Mouse (Mus musculus): ENCODE results near the gene Cdon. TPM values are rescaled to one million over a fixed set of nuclear protein-coding genes. Genes with fewer than 3 reads are reported as not detected.

Cdon gene
- polyA plus RNA-seq, 1 experiment from 2014 or later, result 4.6 TPM

DNA sequence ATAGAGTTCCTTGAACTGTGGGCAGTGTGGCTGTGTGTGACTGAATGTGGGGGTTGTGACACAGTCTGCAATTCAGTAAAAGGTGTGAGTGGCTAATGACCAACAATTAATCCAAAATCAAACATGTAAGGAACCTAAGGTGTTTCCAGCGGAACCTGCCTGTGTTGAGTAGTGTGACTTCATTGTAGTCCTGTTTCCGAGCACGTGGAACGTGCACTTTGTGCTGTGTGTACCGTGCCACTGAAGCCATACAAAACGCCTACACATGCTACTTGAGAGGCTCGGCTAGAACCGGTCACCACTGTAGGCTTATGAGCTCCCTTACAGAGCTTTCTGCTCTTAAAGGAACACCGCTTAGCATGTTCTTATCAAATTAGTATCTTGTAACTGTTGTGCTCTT is 127.5 kb downstream of the Cdon start:
- WGBS, result 74% methylated on average over 9 of the region's 9 CpGs
- H3K36me3 ChIP-seq (ENCODE audit: control insufficient read depth, insufficient read depth, low read length), result peaks cover 17% of the 10 kb centered on the region

DNA sequence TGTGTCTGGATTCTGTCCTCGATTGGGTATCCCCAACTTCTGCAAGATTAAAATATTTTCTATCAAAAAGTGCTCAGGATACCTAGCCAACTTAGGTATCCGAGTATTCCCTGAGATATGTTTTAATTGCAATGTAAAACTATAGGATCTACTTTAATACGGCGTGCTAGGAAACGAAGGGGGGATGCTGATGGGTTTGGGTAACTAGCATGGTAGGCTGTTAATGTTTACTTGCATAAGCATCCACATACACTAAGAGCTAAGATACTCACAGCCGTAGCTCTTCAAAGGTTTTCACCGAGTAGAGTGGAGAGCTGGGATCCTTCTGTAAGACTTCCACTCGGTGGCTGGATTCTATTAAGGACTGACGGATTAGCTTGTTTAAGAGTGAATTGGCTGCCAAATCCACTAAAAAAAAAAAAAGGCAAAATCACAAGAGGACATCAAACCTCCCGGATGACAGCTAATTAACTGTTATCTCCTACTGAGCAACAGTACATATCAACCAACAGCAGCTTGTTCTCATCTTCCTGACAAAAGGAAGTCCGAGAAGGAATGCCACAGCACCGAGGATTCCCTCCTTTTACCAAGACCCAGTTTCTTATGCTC is 135.7 kb downstream of the Cdon start:
- ATAC-seq (ENCODE audit: low read depth), result no peak
- Histone ChIP-seq H3K4me2 (ENCODE audit: low read depth, low read length) (no peak overlapping the region), H3K27me3 (ENCODE audit: control insufficient read depth, insufficient read depth, low read length) (no peaks in the 10 kb centered on the region), H3K4me3 (ENCODE audit: low read depth, low read length) (no peak overlapping the region), H3K4me1 (ENCODE audit: control insufficient read depth, insufficient read depth, low read length) (peaks cover 8% of the 10 kb centered on the region; the same call in 1 of the 2 replicates), H3K27ac (ENCODE audit: low read depth, low read length) (no peak overlapping the region), H3K9me3 (ENCODE audit: control insufficient read depth, low read length) (no peaks in the 10 kb centered on the region), H3K9ac (replicated peaks; ENCODE audit: low read depth, low read length) (no peak overlapping the region), H3K36me3 (ENCODE audit: control insufficient read depth, insufficient read depth, low read length) (peaks cover 5% of the 10 kb centered on the region; the same call in 1 of the 2 replicates)
- WGBS, result 89% methylated on average over 12 of the region's 12 CpGs

More for the DNA sequence above, 127.5 kb downstream of the Cdon start:
- Histone ChIP-seq H3K4me2 (ENCODE audit: low read depth, low read length) (no peak overlapping the region), H3K4me3 (ENCODE audit: low read depth, low read length) (no peak overlapping the region), H3K27me3 (ENCODE audit: control insufficient read depth, insufficient read depth, low read length) (no peaks in the 10 kb centered on the region), H3K9ac (replicated peaks; ENCODE audit: low read depth, low read length) (no peak overlapping the region), H3K4me1 (ENCODE audit: control insufficient read depth, insufficient read depth, low read length) (no peaks in the 10 kb centered on the region), H3K27ac (ENCODE audit: low read depth, low read length) (no peak overlapping the region), H3K9me3 (ENCODE audit: control insufficient read depth, low read length) (no peaks in the 10 kb centered on the region)
- no peak for ATAC-seq (ENCODE audit: low read depth)

Other genes with a start within 250 kb of the Cdon start
- 61.8 and 66.1 TPM in 2 replicates for gene Dcps, start 245.1 kb upstream of the Cdon start, polyA plus RNA-seq (2014; fragmentation: Nextera tagmentation; extraction: Ambion mirVana)
- 64.9 and 71.4 TPM in 2 replicates for gene Srpr, start 221.0 kb upstream of the Cdon start, polyA plus RNA-seq (2014; fragmentation: Nextera tagmentation; extraction: Ambion mirVana)
- gene Tirap, start 220.8 kb upstream of the Cdon start, polyA plus RNA-seq (2014; fragmentation: Nextera tagmentation; extraction: Ambion mirVana), result 3.8 and 5.1 TPM in 2 replicates
- gene Foxred1, start 210.1 kb upstream of the Cdon start, polyA plus RNA-seq (2014; fragmentation: Nextera tagmentation; extraction: Ambion mirVana), result 39.3 and 44.2 TPM in 2 replicates
- 55.1 and 60.6 TPM in 2 replicates for gene Fam118b, start 153.3 kb upstream of the Cdon start, polyA plus RNA-seq (2014; fragmentation: Nextera tagmentation; extraction: Ambion mirVana)
- gene Rpusd4, start 153.3 kb upstream of the Cdon start, polyA plus RNA-seq (2014; fragmentation: Nextera tagmentation; extraction: Ambion mirVana), result 15.8 and 19.0 TPM in 2 replicates
- not detected in 2 replicates for gene Gm1113, start 97.1 kb downstream of the Cdon start, polyA plus RNA-seq (2014; fragmentation: Nextera tagmentation; extraction: Ambion mirVana)
- 29.8 and 34.3 TPM in 2 replicates for gene Ddx25, start 137.4 kb downstream of the Cdon start, polyA plus RNA-seq (2014; fragmentation: Nextera tagmentation; extraction: Ambion mirVana)
- gene Pus3, start 137.5 kb downstream of the Cdon start, polyA plus RNA-seq (2014; fragmentation: Nextera tagmentation; extraction: Ambion mirVana), result 16.2 and 18.2 TPM in 2 replicates
- 0.48 and 1.0 TPM in 2 replicates for gene Pate2, start 149.2 kb downstream of the Cdon start, polyA plus RNA-seq (2014; fragmentation: Nextera tagmentation; extraction: Ambion mirVana)
- gene Hyls1, start 149.3 kb downstream of the Cdon start, polyA plus RNA-seq (2014; fragmentation: Nextera tagmentation; extraction: Ambion mirVana), result 17.1 and 19.1 TPM in 2 replicates
- not detected in 2 replicates for gene Pate4, start 190.8 kb downstream of the Cdon start, polyA plus RNA-seq (2014; fragmentation: Nextera tagmentation; extraction: Ambion mirVana)
- not detected in 2 replicates for gene Pate3, start 227.1 kb downstream of the Cdon start, polyA plus RNA-seq (2014; fragmentation: Nextera tagmentation; extraction: Ambion mirVana)

Data from neural tube, embryonic 14.5 days (tissue).